Mouse (Mus musculus): ENCODE measurements around the gene Lif. TPM values are rescaled to one million over a fixed set of nuclear protein-coding genes. Genes with fewer than 3 reads are reported as not detected.

Gene Lif
- polyA plus RNA-seq, 1 experiment from 2014 or later: not detected

GRCm38 (mm10) chr11:4220443-4221400, 36.6 kb upstream of the Lif start:
- 42% methylated on average over 28 of the region's 28 CpGs for WGBS
- Histone ChIP-seq H3K4me1 (peaks cover 10% of the 10 kb centered on the region), H3K4me3 (no peak overlapping the region), H3K4me2 (no peak overlapping the region), H3K27me3 (replicated peaks) (peaks cover 26% of the 10 kb centered on the region), H3K9ac (no peak overlapping the region), H3K27ac (no peak overlapping the region), H3K9me3 (no peaks in the 10 kb centered on the region), H3K36me3 (replicated peaks) (no peaks in the 10 kb centered on the region)
- ATAC-seq (replicated peaks): no peak

DNA sequence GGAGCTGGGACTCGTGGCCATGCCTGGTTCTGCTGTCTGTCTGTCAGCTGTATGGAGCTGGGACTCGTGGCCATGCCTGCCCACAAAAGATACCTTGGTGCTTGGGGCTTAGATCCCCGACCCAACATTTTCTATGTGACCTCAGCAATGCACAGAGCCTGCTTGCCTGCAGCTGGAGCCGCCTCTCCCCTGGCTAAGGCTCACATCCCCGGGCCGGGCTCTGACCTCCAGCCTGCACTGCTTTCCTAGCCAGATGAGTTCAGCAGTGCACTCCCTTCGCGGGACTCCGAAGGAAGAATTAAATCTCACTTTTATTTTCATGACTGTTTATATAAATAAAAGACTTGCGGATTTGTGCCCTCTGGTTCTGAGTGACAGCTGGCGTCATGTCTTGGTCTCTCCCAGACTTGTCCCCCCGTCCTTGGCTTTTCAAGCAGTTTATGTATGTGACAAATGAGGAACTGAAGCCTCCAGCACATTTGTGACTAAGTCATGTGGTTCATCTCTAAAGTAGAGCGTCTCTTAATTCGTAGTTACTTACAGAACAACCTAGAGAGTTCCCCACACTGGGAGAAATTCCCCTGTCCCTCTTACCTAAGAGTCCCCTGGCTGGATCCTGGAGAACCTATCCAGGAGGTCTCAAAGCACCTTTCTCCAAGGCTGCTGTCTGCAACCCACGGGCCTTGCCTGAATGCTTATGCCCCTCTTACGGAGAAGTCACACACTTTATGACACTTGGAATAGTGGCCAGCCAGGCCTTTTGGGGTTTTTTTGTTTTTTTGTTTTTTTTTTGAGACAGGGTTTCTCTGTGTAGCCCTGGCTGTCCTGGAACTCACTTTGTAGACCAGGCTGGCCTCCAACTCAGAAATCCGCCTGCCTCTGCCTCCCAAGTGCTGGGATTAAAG, 35.1 kb upstream of the Lif start:
- Histone ChIP-seq H3K4me3 (no peak overlapping the region), H3K4me2 (no peak overlapping the region), H3K27ac (no peak overlapping the region), H3K9me3 (no peaks in the 10 kb centered on the region), H3K4me1 (peaks cover 10% of the 10 kb centered on the region), H3K9ac (no peak overlapping the region), H3K27me3 (replicated peaks) (peaks cover 24% of the 10 kb centered on the region), H3K36me3 (replicated peaks) (no peaks in the 10 kb centered on the region)
- no peak for ATAC-seq (replicated peaks)
- WGBS: 75% methylated on average over 17 of the region's 17 CpGs

DNA sequence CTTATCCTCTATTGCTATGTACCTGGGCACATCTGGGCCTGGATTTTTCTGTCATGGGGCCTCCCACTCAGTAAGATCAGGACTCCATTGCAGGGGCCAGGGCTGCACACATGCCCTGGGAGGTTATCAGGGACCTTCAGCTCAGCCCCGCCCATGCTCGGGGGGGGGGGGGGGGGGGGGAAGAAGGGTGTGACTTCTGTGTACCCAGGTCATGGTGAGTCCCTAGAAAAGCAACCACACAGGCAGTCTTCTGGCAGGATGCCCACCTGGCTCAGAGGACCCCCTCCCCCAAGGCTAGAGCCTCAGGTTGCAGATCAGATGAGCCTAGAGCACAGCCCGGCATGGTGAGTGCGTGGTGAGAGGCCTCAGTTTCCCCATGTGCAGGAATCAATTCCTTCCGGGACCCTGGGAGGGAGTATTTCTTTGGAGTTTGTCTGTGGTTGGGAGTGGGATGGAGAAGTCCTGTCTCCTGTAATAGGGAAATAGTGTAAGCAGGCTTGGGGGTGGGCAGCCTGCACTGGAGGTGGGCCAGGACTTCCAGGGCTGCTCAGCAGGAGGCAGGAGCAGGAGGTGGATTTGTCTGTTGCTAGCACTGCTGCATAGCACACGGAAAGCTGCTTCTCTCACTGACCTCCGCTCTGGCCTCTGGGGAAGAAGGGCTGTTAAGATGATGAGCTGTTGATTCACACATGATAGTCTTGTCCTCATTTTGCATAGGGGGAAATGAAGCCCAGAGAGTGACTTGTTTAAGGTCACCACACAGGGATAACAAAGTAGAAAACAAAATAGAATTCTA, 33.8 kb upstream of the Lif start:
- Histone ChIP-seq H3K36me3 (replicated peaks) (no peaks in the 10 kb centered on the region), H3K4me3 (no peak overlapping the region), H3K4me2 (no peak overlapping the region), H3K27me3 (replicated peaks) (peaks cover 11% of the 10 kb centered on the region), H3K4me1 (peaks cover under 1% of the 10 kb centered on the region; the same call in 1 of the 2 replicates), H3K9me3 (no peaks in the 10 kb centered on the region), H3K9ac (no peak overlapping the region), H3K27ac (no peak overlapping the region)
- WGBS: 28% methylated on average over 6 of the region's 7 CpGs
- no peak for ATAC-seq (replicated peaks)

DNA sequence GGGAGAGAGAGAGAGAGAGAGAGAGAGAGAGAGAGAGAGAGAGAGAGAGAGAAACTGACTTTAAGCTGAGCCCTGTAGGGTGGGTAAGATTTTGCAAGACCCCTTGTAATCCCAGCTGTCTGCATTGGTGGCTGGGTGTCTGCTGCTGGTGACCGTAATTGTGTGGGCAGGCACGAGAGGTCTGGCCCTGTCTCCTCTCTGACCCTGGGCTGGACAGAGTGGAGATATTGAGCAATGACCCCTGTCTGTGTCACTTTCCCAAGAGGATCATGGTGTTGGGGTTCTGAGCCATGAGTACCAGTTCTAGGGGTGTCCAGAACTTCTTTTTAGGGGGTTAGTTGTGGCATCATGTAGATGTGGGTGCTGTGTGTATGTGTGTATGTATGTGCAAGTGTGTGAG, 33.1 kb upstream of the Lif start:
- H3K9ac ChIP-seq: no peak overlapping the region
- H3K4me1 ChIP-seq: no peaks in the 10 kb centered on the region
- ATAC-seq (replicated peaks): no peak
- no peak overlapping the region for H3K27ac ChIP-seq
- H3K4me2 ChIP-seq: no peak overlapping the region
- H3K4me3 ChIP-seq: no peak overlapping the region
- H3K9me3 ChIP-seq: no peaks in the 10 kb centered on the region
- no peaks in the 10 kb centered on the region for H3K36me3 ChIP-seq (replicated peaks)
- H3K27me3 ChIP-seq (replicated peaks): peaks cover 5% of the 10 kb centered on the region
- WGBS: 63% methylated on average over 2 of the region's 2 CpGs

GRCm38 (mm10) chr11:4226569-4227325, 30.6 kb upstream of the Lif start:
- 82% methylated on average over 5 of the region's 5 CpGs for WGBS
- H3K9me3 ChIP-seq: no peaks in the 10 kb centered on the region

GRCm38 (mm10) chr11:4228463-4228862, 28.9 kb upstream of the Lif start:
- H3K4me3 ChIP-seq: no peak overlapping the region
- H3K27ac ChIP-seq: no peak overlapping the region
- H3K9me3 ChIP-seq: no peaks in the 10 kb centered on the region
- H3K27me3 ChIP-seq (replicated peaks): no peaks in the 10 kb centered on the region
- H3K4me2 ChIP-seq: no peak overlapping the region
- H3K9ac ChIP-seq: no peak overlapping the region
- 51% methylated on average over 8 of the region's 8 CpGs for WGBS
- ATAC-seq (replicated peaks): no peak
- no peaks in the 10 kb centered on the region for H3K4me1 ChIP-seq
- no peaks in the 10 kb centered on the region for H3K36me3 ChIP-seq (replicated peaks)

More at GRCm38 (mm10) chr11:4226569-4227325, 30.6 kb upstream of the Lif start:
- Histone ChIP-seq H3K9ac (no peak overlapping the region), H3K36me3 (replicated peaks) (no peaks in the 10 kb centered on the region), H3K4me2 (no peak overlapping the region), H3K27ac (no peak overlapping the region), H3K4me1 (no peaks in the 10 kb centered on the region), H3K4me3 (no peak overlapping the region), H3K27me3 (replicated peaks) (no peaks in the 10 kb centered on the region)
- no peak for ATAC-seq (replicated peaks)

GRCm38 (mm10) chr11:4229841-4230240, 27.5 kb upstream of the Lif start:
- ATAC-seq (replicated peaks): no peak
- Histone ChIP-seq H3K27ac (no peak overlapping the region), H3K4me2 (no peak overlapping the region), H3K4me3 (no peak overlapping the region), H3K9me3 (no peaks in the 10 kb centered on the region), H3K36me3 (replicated peaks) (no peaks in the 10 kb centered on the region), H3K27me3 (replicated peaks) (no peaks in the 10 kb centered on the region), H3K4me1 (no peaks in the 10 kb centered on the region), H3K9ac (no peak overlapping the region)
- 74% methylated on average over 4 of the region's 4 CpGs for WGBS

GRCm38 (mm10) chr11:4231435-4231834, 25.9 kb upstream of the Lif start:
- 90% methylated on average over 2 of the region's 2 CpGs for WGBS
- no peak for ATAC-seq (replicated peaks)
- no peaks in the 10 kb centered on the region for H3K9me3 ChIP-seq
- no peaks in the 10 kb centered on the region for H3K4me1 ChIP-seq
- H3K4me2 ChIP-seq: no peak overlapping the region
- no peak overlapping the region for H3K4me3 ChIP-seq
- no peaks in the 10 kb centered on the region for H3K36me3 ChIP-seq (replicated peaks)
- H3K27ac ChIP-seq: no peak overlapping the region
- H3K27me3 ChIP-seq (replicated peaks): no peaks in the 10 kb centered on the region
- no peak overlapping the region for H3K9ac ChIP-seq

- 73% methylated on average over 12 of the region's 12 CpGs for WGBS
- Histone ChIP-seq H3K27ac (no peak overlapping the region), H3K4me2 (no peak overlapping the region), H3K27me3 (replicated peaks) (no peaks in the 10 kb centered on the region), H3K9me3 (no peaks in the 10 kb centered on the region), H3K9ac (no peak overlapping the region), H3K36me3 (replicated peaks) (no peaks in the 10 kb centered on the region), H3K4me1 (no peaks in the 10 kb centered on the region), H3K4me3 (no peak overlapping the region)
- no peak for ATAC-seq (replicated peaks)
These were observed 24.7 kb upstream of the Lif start for GRCm38 (mm10) chr11:4232644-4233043.

- H3K4me1 ChIP-seq: no peaks in the 10 kb centered on the region
- no peak overlapping the region for H3K27ac ChIP-seq
- no peaks in the 10 kb centered on the region for H3K27me3 ChIP-seq (replicated peaks)
- ATAC-seq (replicated peaks): no peak
- H3K36me3 ChIP-seq (replicated peaks): no peaks in the 10 kb centered on the region
- H3K4me2 ChIP-seq: no peak overlapping the region
- 92% methylated on average over 6 of the region's 6 CpGs for WGBS
- H3K4me3 ChIP-seq: no peak overlapping the region
- no peaks in the 10 kb centered on the region for H3K9me3 ChIP-seq
- no peak overlapping the region for H3K9ac ChIP-seq
These were observed 22.2 kb upstream of the Lif start for GRCm38 (mm10) chr11:4235052-4235655.

Measured in midbrain, embryonic 15.5 days (tissue).